In genomic region chr6:134036491-134036911, GRCm38 (mm10) we compare ENCODE assay signal across 8 mouse cellular contexts. TPM values are rescaled to one million over a fixed set of nuclear protein-coding genes. Genes with fewer than 3 reads are reported as not detected.
DNase-seq lines count a peak whose midpoint lies in the region; ATAC-seq and TF ChIP-seq lines count a peak whose summit lies in the region.

No protein-coding gene starts in this region.

- peak overlapping the region; percentile 81 to 85 for H3K4me3 ChIP-seq in heart, embryonic 14.5 days (ENCODE audit: control insufficient read depth in 1 of 2, insufficient read depth in 1 of 2, low read depth in 1 of 2, low read length in 2 of 2)
- peak overlapping the region; percentile 80 to 91 (median 83) for H3K4me3 ChIP-seq in CH12.LX (replicated peaks in 1 of 3; ENCODE audit: low read depth in 2 of 3, low read length in 2 of 3, poor library complexity in 1 of 3)
- peak overlapping the region; percentile 70 for H3K4me3 ChIP-seq in forebrain, embryonic 11.5 days (ENCODE audit: low read depth, low read length)
- H3K4me3 ChIP-seq in liver, embryonic 15.5 days (replicated peaks) = peak overlapping the region; percentile 74

- intact Hi-C loops in heart, postnatal 25 days (cut with DNase I) = loop anchor here (5.0 kb wide), 5 partner anchors 106 to 351 kb away; no protein-coding TSS in a partner anchor

- no peak for TF ChIP-seq EP300 in CH12.LX (IDR thresholded peaks at IDR 0.05; ENCODE audit: low read length)

- no peaks in the 10 kb centered on the region for H3K9me3 ChIP-seq in heart, embryonic 14.5 days (ENCODE audit: control insufficient read depth, low read length)
- no peaks in the 10 kb centered on the region for H3K9me3 ChIP-seq in CH12.LX (replicated peaks; ENCODE audit: low read length)
- H3K9me3 ChIP-seq in forebrain, embryonic 11.5 days (ENCODE audit: control insufficient read depth, low read length) = no peaks in the 10 kb centered on the region
- H3K9me3 ChIP-seq in liver, embryonic 15.5 days (replicated peaks) = no peaks in the 10 kb centered on the region

- H3K4me1 ChIP-seq in heart, embryonic 14.5 days (ENCODE audit: control insufficient read depth in 2 of 2, insufficient read depth in 2 of 2, low read length in 2 of 2) = peaks cover 27 to 42% of the 10 kb centered on the region in 2 experiments
- H3K4me1 ChIP-seq in CH12.LX (ENCODE audit: control insufficient read depth in 1 of 2, insufficient read depth in 2 of 2) = peaks cover 5 to 52% of the 10 kb centered on the region in 2 experiments
- H3K4me1 ChIP-seq in forebrain, embryonic 11.5 days (replicated peaks; ENCODE audit: control insufficient read depth, insufficient read depth, low read length) = peaks cover 17% of the 10 kb centered on the region; the same call in 1 of the 2 replicates
- peaks cover 38% of the 10 kb centered on the region for H3K4me1 ChIP-seq in liver, embryonic 15.5 days (replicated peaks)

- TF ChIP-seq RAD21 in CH12.LX (IDR thresholded peaks at IDR 0.05; ENCODE audit: low read depth, low read length) = no peak

- no peak for TF ChIP-seq POLR2A in CH12.LX (IDR thresholded peaks at IDR 0.05; ENCODE audit: low read depth, low read length)

- ATAC-seq in heart, embryonic 14.5 days (ENCODE audit: insufficient number of reproducible peaks, insufficient read depth, low FRiP score, low read depth) = no peak
- ATAC-seq in forebrain, embryonic 11.5 days (replicated peaks; ENCODE audit: low FRiP score) = 0 out of 2 replicates have a peak, but pooled peaks have one; percentile 0
- ATAC-seq in liver, embryonic 15.5 days (ENCODE audit: insufficient read depth) = no peak

- peak overlapping the region; percentile 83 for H3K9ac ChIP-seq in heart, embryonic 14.5 days (ENCODE audit: low read length)
- peak overlapping the region; percentile 80 for H3K9ac ChIP-seq in CH12.LX (ENCODE audit: insufficient read depth, low read depth)
- H3K9ac ChIP-seq in forebrain, embryonic 11.5 days (ENCODE audit: low read length) = peak overlapping the region; percentile 99
- peak overlapping the region; percentile 58 for H3K9ac ChIP-seq in liver, embryonic 15.5 days

- no peak for TF ChIP-seq CTCF in CH12.LX (conservative IDR thresholded peaks at IDR 0.05 in 1 of 2, IDR thresholded peaks at IDR 0.05 in 1 of 2; ENCODE audit: low read depth in 2 of 2, low read length in 2 of 2)

- dilution Hi-C loops in CH12.LX (cut with MboI; ENCODE audit: extremely low pct_ligation_motif_present, extremely low pct_unique_long_range_greater_than_20kb, low sequenced_read_pairs) = no loop called here

- peaks cover 33% of the 10 kb centered on the region for H3K79me2 ChIP-seq in CH12.LX (replicated peaks; ENCODE audit: control insufficient read depth, extremely low read depth, insufficient read depth, poor library complexity, severe bottlenecking)

- in situ Hi-C loops in CH12.LX (cut with MboI; ENCODE audit: low pct_ligation_motif_present, low pct_unique_long_range_greater_than_20kb, low sequenced_read_pairs) = loop anchor here (25.0 kb wide), 1 partner anchor 176 kb away; no protein-coding TSS in a partner anchor

- peak overlapping the region; percentile 75 for H3K4me2 ChIP-seq in heart, embryonic 14.5 days (ENCODE audit: low read length)
- H3K4me2 ChIP-seq in CH12.LX (ENCODE audit: insufficient read depth, low read depth, poor library complexity, severe bottlenecking) = peak overlapping the region; percentile 58
- peak overlapping the region; percentile 70 for H3K4me2 ChIP-seq in forebrain, embryonic 11.5 days (ENCODE audit: low read depth, low read length, severe bottlenecking)
- H3K4me2 ChIP-seq in liver, embryonic 15.5 days = peak overlapping the region; percentile 88

- WGBS in heart, embryonic 14.5 days = 0% methylated on average over 8 of the region's 8 CpGs
- 0% methylated on average over 7 of the region's 8 CpGs for WGBS in forebrain, embryonic 11.5 days
- WGBS in liver, embryonic 15.5 days (ENCODE audit: insufficient replicate concordance) = 1% methylated on average over 7 of the region's 8 CpGs

- peak overlapping the region; percentile 99 to 100 for H3K27ac ChIP-seq in heart, embryonic 14.5 days (replicated peaks in 1 of 2; ENCODE audit: control insufficient read depth in 1 of 2, insufficient read depth in 1 of 2, low read depth in 2 of 2, low read length in 2 of 2)
- H3K27ac ChIP-seq in CH12.LX (ENCODE audit: insufficient read depth, low read depth) = no peak overlapping the region
- peak overlapping the region; percentile 100 for H3K27ac ChIP-seq in forebrain, embryonic 11.5 days (ENCODE audit: low read depth, low read length)
- H3K27ac ChIP-seq in liver, embryonic 15.5 days (replicated peaks) = peak overlapping the region; percentile 90

- no peaks in the 10 kb centered on the region for H3K36me3 ChIP-seq in heart, embryonic 14.5 days (ENCODE audit: control insufficient read depth, insufficient read depth, low read length)
- H3K36me3 ChIP-seq in CH12.LX (replicated peaks in 1 of 2; ENCODE audit: control insufficient read depth in 1 of 2, insufficient read depth in 1 of 2, low read length in 1 of 2) = peaks cover 0 to 24% of the 10 kb centered on the region in 2 experiments
- H3K36me3 ChIP-seq in forebrain, embryonic 11.5 days (ENCODE audit: control insufficient read depth, insufficient read depth, low read length) = no peaks in the 10 kb centered on the region
- H3K36me3 ChIP-seq in liver, embryonic 15.5 days (replicated peaks) = no peaks in the 10 kb centered on the region

- H3K27me3 ChIP-seq in heart, embryonic 14.5 days (ENCODE audit: control insufficient read depth, insufficient read depth, low read length) = no peaks in the 10 kb centered on the region
- H3K27me3 ChIP-seq in CH12.LX (replicated peaks) = no peaks in the 10 kb centered on the region
- H3K27me3 ChIP-seq in forebrain, embryonic 11.5 days (ENCODE audit: control insufficient read depth, insufficient read depth, low read length) = no peaks in the 10 kb centered on the region
- no peaks in the 10 kb centered on the region for H3K27me3 ChIP-seq in liver, embryonic 15.5 days

- DNase-seq in heart, postnatal 25 days (ENCODE audit: low spot score) = no peak
- no peak for DNase-seq in CH12.LX (ENCODE audit: extremely low read depth)
- no peak for DNase-seq in forebrain, embryonic 11.5 days (ENCODE audit: low spot score)
- DNase-seq in natural killer cell, adult 2 months (ENCODE audit: low spot score in 2 of 2) = no peak
- no peak for DNase-seq in right cerebral cortex, postnatal 14 days
- DNase-seq in right cerebral cortex, postnatal 10 days (ENCODE audit: low spot score in 2 of 2) = no peak

TF ChIP-seq in CH12.LX, 34 proteins besides CTCF, POLR2A, EP300 and RAD21:
- 0 out of 2 replicates have a peak, but pooled peaks have one; percentile 29 for TF ChIP-seq MYC (IDR thresholded peaks at IDR 0.05; ENCODE audit: low read depth, low read length)
- no peak for TF ChIP-seq MXI1 (IDR thresholded peaks at IDR 0.05; ENCODE audit: low read depth, low read length)

RNA-seq across cellular contexts. Expression of gene Etv6, which starts 1.0 kb away (rescaled TPM):
- 13.0 and 14.5 TPM in 2 replicates for polyA plus RNA-seq in heart, embryonic 14.5 days (2014; fragmentation: Nextera tagmentation; extraction: Ambion mirVana)
- total RNA-seq in heart, postnatal 25 days (2021) = 10 to 100 TPM; 11.4 to 13.0 TPM
- total RNA-seq in CH12.LX (2012; rRNA removed) (7.1 and 7.6 TPM in 2 replicates), CH12.LX (2014; rRNA removed) (8.1 and 10.1 TPM in 2 replicates)
- polyA plus RNA-seq in CH12.LX (2012; ENCODE audit: insufficient read length, low read depth) = 25.3 and 29.5 TPM in 2 replicates
- polyA plus RNA-seq in forebrain, embryonic 11.5 days (2014; fragmentation: Nextera tagmentation; extraction: Ambion mirVana) = 18.8 and 20.9 TPM in 2 replicates
- 3.0 and 3.8 TPM in 2 replicates for polyA plus RNA-seq in liver, embryonic 15.5 days (2015; fragmentation: Nextera tagmentation; extraction: Ambion mirVana)
